Mouse (Mus musculus) hindbrain, embryonic 15.5 days (tissue): Measurements from ENCODE around the gene Gm17571. TPM values are rescaled to one million over a fixed set of nuclear protein-coding genes. Genes with fewer than 3 reads are reported as not detected.

ENCODE experiments used
- ATAC-seq: fragments of 200-750 bp; cut with Nextera tagmentation; 2 replicates; pipeline ENCODE4 v1.8.0; 2017; ENCODE audit warnings: low read depth, moderate number of reproducible peaks, moderate TSS enrichment; ENCODE audit not compliant: low FRiP score
- H3K27ac ChIP-seq: fragments of 300-500 bp; sonication (generic); replicated peaks from 2 replicates; pipeline ENCODE4 v1.5.1; 2015; ENCODE audit warnings: mild to moderate bottlenecking, inconsistent platforms
- H3K27me3 ChIP-seq: fragments of 300-500 bp; sonication (generic); 2 replicates; pipeline ENCODE4 v1.6.1; 2015; ENCODE audit warnings: control low read depth, inconsistent platforms
- H3K36me3 ChIP-seq: fragments of 300-500 bp; sonication (generic); 2 replicates; pipeline ENCODE4 v1.6.1; 2015; ENCODE audit warnings: control low read depth, inconsistent platforms
- H3K4me1 ChIP-seq: fragments of 300-500 bp; sonication (generic); replicated peaks from 2 replicates; pipeline ENCODE4 v1.6.1; 2015; ENCODE audit warnings: control low read depth, inconsistent platforms
- H3K4me2 ChIP-seq: fragments of 300-500 bp; sonication (generic); 2 replicates; pipeline ENCODE4 v1.6.1; 2015; ENCODE audit warnings: moderate library complexity, mild to moderate bottlenecking, inconsistent platforms
- H3K4me3 ChIP-seq: fragments of 300-500 bp; sonication (generic); 2 replicates; pipeline ENCODE4 v1.5.1; 2015; ENCODE audit warnings: mild to moderate bottlenecking, inconsistent platforms
- H3K9ac ChIP-seq: fragments of 300-500 bp; sonication (generic); 2 replicates; pipeline ENCODE4 v1.6.1; 2015; ENCODE audit warnings: inconsistent platforms
- H3K9me3 ChIP-seq: fragments of 300-500 bp; sonication (generic); 2 replicates; pipeline ENCODE4 v1.6.1; 2016; ENCODE audit warnings: control low read depth, inconsistent platforms
- polyA plus RNA-seq: library from polyadenylated mRNA; unstranded; fragments of >200 nt; fragmentation: Nextera tagmentation; extraction: Ambion mirVana; gene quantifications from 2 replicates; pipeline ENCODE4 v1.2.1, GENCODE M21; 2015

Gm17571 gene
- polyA plus RNA-seq, 1 experiment from 2014 or later: not detected

GRCm38 (mm10) chr9:13414230-13414766, 32.3 kb downstream of the Gm17571 start:
- H3K27me3 ChIP-seq: no peaks in the 10 kb centered on the region
- no peak overlapping the region for H3K27ac ChIP-seq
- H3K9me3 ChIP-seq: no peaks in the 10 kb centered on the region
- no peak overlapping the region for H3K9ac ChIP-seq
- no peak for ATAC-seq
- no peak overlapping the region for H3K4me2 ChIP-seq
- H3K4me1 ChIP-seq: no peaks in the 10 kb centered on the region
- H3K36me3 ChIP-seq: no peaks in the 10 kb centered on the region
- H3K4me3 ChIP-seq: no peak overlapping the region

Other genes starting within 250 kb of the Gm17571 start
- gene Jrkl, start 200.9 kb downstream of the Gm17571 start, polyA plus RNA-seq: 10.4 TPM in 2 replicates
- 13.1 and 13.6 TPM in 2 replicates for gene Ccdc82, start 199.8 kb downstream of the Gm17571 start, polyA plus RNA-seq
- 11.2 and 12.3 TPM in 2 replicates for gene Maml2, start 148.8 kb downstream of the Gm17571 start, polyA plus RNA-seq